Mouse (Mus musculus): Measurements from ENCODE around the gene Tsg101.

The Tsg101 gene

GRCm38 (mm10) chr7:46877255-46877654, 42.5 kb downstream of the Tsg101 start:
- in situ Hi-C loops (cut with MboI, MseI) = no loop called here

GRCm38 (mm10) chr7:46876841-46877240, 42.9 kb downstream of the Tsg101 start:
- in situ Hi-C loops (cut with MboI, MseI) = no loop called here

GRCm38 (mm10) chr7:46871988-46872387, 47.8 kb downstream of the Tsg101 start:
- in situ Hi-C loops (cut with MboI, MseI) = no loop called here

- in situ Hi-C loops (cut with MboI, MseI) = no loop called here
Measured at GRCm38 (mm10) chr7:46860996-46861395, 58.8 kb downstream of the Tsg101 start, which contains the start of gene Ldhc. Gene Ldhc, plus strand, starts transcription at chr7:46861203.

- in situ Hi-C loops (cut with MboI, MseI) = no loop called here
Measured at GRCm38 (mm10) chr7:46859031-46859430, 60.7 kb downstream of the Tsg101 start.

GRCm38 (mm10) chr7:46857436-46857835, 62.3 kb downstream of the Tsg101 start:
- in situ Hi-C loops (cut with MboI, MseI) = no loop called here

GRCm38 (mm10) chr7:46855866-46856560, 63.8 kb downstream of the Tsg101 start:
- in situ Hi-C loops (cut with MboI, MseI) = no loop called here

GRCm38 (mm10) chr7:46853365-46853764, 66.4 kb downstream of the Tsg101 start:
- in situ Hi-C loops (cut with MboI, MseI) = loop anchor here (5.0 kb wide), 2 partner anchors 51 to 104 kb away; partner anchors contain the start of gene Uevld (in 1 of the 2)

- in situ Hi-C loops (cut with MboI, MseI) = loop anchor here (5.0 kb wide), 2 partner anchors 50 to 105 kb away; partner anchors contain the start of gene Uevld (in 1 of the 2)
Measured at GRCm38 (mm10) chr7:46852666-46853065, 67.1 kb downstream of the Tsg101 start.

- in situ Hi-C loops (cut with MboI, MseI) = loop anchor here (5.0 kb wide), 2 partner anchors 49 to 106 kb away; partner anchors contain the start of gene Uevld (in 1 of the 2)
Measured at GRCm38 (mm10) chr7:46851026-46851425, 68.7 kb downstream of the Tsg101 start.

- in situ Hi-C loops (cut with MboI, MseI) = loop anchor here (5.0 to 25.0 kb wide), 3 partner anchors 52 to 1837 kb away; partner anchors contain the start of genes Rras (in 2 of the 2), Scaf1 (in 2 of the 2), Gtf2h1 (in 1 of the 2) and Hps5 (in 1 of the 2)
Measured at GRCm38 (mm10) chr7:46849287-46849686, 70.5 kb downstream of the Tsg101 start.

GRCm38 (mm10) chr7:46846486-46847244, 73.1 kb downstream of the Tsg101 start:
- in situ Hi-C loops (cut with MboI, MseI) = loop anchor here (5.0 to 25.0 kb wide), 3 partner anchors 49 to 1834 kb away; partner anchors contain the start of genes Rras (in 2 of the 2), Scaf1 (in 2 of the 2), Gtf2h1 (in 1 of the 2) and Hps5 (in 1 of the 2)

- in situ Hi-C loops (cut with MboI, MseI) = loop anchor here (5.0 to 25.0 kb wide), 3 partner anchors 49 to 1834 kb away; partner anchors contain the start of genes Rras (in 2 of the 2), Scaf1 (in 2 of the 2), Gtf2h1 (in 1 of the 2) and Hps5 (in 1 of the 2)
Measured at GRCm38 (mm10) chr7:46845978-46846485, 73.7 kb downstream of the Tsg101 start.

GRCm38 (mm10) chr7:46845211-46845977, 74.4 kb downstream of the Tsg101 start:
- in situ Hi-C loops (cut with MboI, MseI) = loop anchor here (5.0 to 25.0 kb wide), 3 partner anchors 48 to 1833 kb away; partner anchors contain the start of genes Rras (in 2 of the 2), Scaf1 (in 2 of the 2), Gtf2h1 (in 1 of the 2) and Hps5 (in 1 of the 2)

- in situ Hi-C loops (cut with MboI, MseI) = loop anchor here (25.0 kb wide), 1 partner anchor 1831 kb away; the partner anchor contains the start of genes Rras (in 2 of the 2) and Scaf1 (in 2 of the 2)
Measured at GRCm38 (mm10) chr7:46843576-46843975, 76.2 kb downstream of the Tsg101 start.

GRCm38 (mm10) chr7:46842278-46842677, 77.5 kb downstream of the Tsg101 start:
- in situ Hi-C loops (cut with MboI, MseI) = loop anchor here (25.0 kb wide), 1 partner anchor 1830 kb away; the partner anchor contains the start of genes Rras (in 2 of the 2) and Scaf1 (in 2 of the 2)

- in situ Hi-C loops (cut with MboI, MseI) = loop anchor here (25.0 kb wide), 1 partner anchor 1829 kb away; the partner anchor contains the start of genes Rras (in 2 of the 2) and Scaf1 (in 2 of the 2)
Measured at GRCm38 (mm10) chr7:46840787-46841525, 78.8 kb downstream of the Tsg101 start, which contains the start of gene Ldha. Gene Ldha, plus strand, starts transcription at chr7:46841475.

- in situ Hi-C loops (cut with MboI, MseI) = loop anchor here (25.0 kb wide), 1 partner anchor 1828 kb away; the partner anchor contains the start of genes Rras (in 2 of the 2) and Scaf1 (in 2 of the 2)
Measured at GRCm38 (mm10) chr7:46840326-46840725, 79.4 kb downstream of the Tsg101 start.

GRCm38 (mm10) chr7:46839861-46840260, 79.9 kb downstream of the Tsg101 start:
- in situ Hi-C loops (cut with MboI, MseI) = loop anchor here (25.0 kb wide), 1 partner anchor 1828 kb away; the partner anchor contains the start of genes Rras (in 2 of the 2) and Scaf1 (in 2 of the 2)

Data from T-helper 17 cell (primary cell).